Mouse (Mus musculus): ENCODE measurements around the gene Slc11a2.
"Not testable (repeated sequence)": the region's sequence is repeated elsewhere in the genome, so short reads cannot be mapped to it uniquely, and the experiment has no call there.

Gene Slc11a2

DNA sequence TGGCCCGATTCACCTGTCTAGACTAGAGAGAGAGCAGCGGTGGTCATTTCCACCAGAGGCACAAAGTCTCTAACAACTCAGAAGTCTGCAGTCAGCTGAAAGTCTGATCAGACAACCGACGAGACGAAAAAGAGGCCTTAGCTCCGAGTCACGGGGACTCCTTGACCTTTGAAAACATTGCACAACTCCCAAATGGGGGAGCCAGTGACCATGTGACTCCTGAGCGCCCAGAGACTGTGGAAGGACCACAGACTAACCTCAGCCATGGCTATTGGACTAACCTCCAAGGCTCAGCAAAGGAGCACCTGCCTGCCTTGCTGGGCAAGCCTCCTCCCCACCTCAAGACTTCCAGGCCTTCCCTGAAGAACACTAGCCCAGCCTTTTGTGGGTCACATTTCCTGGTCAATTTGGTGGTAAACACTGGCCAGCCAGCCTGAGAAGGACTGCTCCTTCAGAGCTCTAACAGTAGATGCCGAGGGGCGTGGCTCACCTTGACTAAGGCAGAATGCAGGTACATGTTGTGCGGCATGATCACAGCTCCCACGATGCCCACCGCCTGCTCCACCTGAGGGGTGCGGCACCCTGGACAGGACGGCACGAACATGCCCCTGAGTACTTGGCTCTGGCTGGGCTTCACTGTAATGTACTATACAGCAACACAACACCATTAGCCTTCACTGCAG is 21.4 kb downstream of the Slc11a2 start:
- DNase-seq (ENCODE audit: low spot score in 2 of 2): no peak

DNA sequence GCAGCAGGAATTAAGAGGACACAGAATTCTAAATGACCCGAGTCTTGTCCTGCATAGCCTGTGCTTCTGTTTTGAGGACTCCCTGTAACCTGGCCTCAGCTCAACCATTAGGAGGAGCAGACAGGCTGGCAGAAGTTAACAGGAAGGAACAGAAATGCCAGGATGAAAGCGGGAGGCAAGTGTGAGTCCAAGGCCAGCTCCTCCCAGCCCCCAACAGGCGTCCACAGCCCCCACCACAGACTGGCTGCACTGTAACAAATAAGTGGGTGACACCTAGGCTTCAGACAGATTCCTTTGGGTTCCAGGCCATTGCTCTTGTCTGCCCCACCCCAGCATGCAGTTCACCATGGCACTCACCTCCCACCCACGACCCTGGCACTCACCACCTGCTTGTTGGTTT is 22.1 kb downstream of the Slc11a2 start:
- DNase-seq (ENCODE audit: low spot score in 2 of 2): no peak

DNA sequence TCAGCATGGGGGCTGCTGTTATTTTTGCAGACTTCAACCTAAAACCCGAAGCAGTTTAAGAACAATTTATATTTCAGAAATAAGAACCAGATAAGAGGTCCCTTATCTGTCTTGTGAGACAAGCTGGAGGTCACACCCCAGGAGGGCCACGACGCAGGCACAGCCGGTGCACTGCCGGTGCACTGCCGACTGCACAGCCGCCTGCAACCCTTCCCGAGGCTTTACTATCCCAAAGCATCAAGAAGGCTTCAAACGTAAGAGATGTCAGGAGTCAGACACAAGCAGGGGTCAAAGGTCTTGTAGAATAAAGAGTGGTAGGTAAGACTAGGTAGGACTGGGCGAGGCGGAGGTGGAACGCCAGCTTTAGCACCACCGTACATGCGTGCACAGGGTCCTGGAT is 22.5 kb downstream of the Slc11a2 start:
- no peak for DNase-seq (ENCODE audit: low spot score in 2 of 2)

DNA sequence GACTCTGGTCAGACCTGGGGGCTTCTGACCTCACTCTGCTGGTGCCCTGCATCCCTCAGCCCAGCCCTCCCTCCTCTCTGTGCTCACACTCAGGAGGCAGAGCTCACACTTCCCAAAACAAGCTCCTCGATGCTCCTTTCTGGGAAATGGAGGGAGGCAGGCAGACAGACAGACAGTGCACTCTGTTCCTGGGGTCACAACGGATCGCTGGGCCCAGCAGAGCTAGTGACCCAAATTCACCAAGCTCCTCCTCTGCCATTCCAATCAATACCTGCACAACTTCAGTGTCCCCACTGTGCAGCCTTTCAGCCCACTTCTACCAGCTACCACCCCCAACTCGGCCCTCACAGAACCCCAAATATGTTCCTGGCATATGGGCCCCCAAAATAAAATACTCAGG is 23.1 kb downstream of the Slc11a2 start:
- no peak for DNase-seq (ENCODE audit: low spot score in 2 of 2)

DNA sequence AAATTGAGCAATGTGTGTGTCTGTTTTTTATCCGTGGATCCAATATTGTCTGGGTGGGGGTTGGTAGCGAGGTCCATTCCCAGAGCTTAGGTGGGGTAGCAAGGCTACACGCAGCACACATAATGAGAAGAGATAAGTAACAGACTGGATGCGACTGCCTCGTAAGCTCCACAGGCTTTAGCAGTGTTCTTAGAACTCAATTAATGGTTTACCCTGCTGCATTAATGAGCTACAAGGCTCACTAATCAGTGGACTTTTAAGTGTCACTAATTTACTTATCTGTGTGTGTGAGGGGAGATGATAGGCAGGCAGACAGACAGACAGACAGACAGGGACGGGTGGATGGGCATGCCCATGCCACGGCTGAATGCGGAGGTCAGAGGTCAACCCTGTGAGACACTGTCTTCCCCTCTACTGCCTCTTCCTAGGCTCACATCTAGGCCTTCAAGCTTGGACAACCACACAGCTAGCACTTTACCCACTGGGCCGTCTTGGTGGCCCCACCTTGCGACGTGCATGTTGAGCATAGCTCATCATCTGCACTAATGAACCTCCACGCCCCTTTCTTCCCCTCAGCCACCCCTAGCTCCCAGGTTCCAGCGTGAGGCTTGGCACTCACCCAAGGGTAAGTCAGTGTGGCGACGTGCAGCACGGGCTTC is 24.2 kb downstream of the Slc11a2 start:
- DNase-seq (ENCODE audit: low spot score in 2 of 2): no peak

DNA sequence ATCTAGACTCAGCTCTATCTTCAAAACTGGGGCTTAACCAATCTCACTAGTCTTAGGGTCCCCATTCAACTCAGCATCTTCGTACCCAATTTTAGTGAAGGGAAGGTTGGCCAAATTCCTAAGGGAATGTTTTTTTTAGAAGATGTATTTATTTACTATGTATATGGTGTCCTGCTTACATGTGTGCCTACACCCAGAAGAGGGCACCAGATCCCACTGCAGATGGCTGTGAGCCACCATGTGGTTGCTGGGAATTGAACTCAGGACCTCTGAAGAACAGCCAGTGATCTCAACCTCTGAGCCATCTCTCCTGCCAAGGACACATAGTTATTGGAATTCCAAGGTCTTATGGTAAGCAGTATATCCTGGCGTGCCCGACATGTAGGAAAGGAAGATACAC is 29.3 kb downstream of the Slc11a2 start:
- DNase-seq (ENCODE audit: low spot score in 2 of 2): no peak

DNA sequence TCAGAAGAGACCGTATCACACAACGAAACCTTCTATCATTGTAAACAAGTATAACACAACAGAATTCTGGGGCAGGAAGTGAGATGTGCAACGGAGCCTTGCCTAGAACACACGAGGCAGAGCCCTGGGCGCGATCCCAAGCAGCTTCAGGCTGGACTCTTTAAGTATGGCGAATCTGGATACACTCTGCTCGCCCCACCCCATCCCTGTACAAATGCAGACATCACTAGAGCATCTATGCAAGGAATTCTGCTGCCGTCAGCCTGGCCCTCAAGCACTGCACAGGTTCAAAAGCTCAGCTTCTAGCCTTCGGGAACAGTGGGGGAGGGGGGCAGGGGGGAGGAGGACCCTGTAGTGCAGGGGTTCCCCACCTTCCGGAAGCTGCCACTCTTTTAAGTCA is 31.9 kb downstream of the Slc11a2 start:
- no peak for DNase-seq (ENCODE audit: low spot score in 2 of 2)

DNA sequence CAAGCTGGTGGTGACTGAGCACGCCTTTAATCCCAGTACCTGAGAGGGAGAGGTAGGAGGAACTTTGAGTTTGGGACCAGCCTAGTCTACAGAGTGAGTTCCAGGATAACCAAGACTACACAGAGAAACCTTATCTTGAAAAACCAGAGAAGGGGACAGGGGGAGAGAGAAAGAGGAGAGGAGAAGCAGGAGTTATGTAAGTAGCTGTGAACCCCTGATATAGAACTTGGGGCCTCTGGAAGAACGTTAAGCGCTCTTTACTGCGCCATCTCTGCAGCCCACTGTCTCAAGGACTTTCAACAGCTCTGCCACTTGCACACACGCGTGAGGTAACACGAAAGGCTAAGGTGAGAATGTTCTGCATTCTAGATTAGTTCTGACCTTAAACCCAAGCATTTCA is 33.3 kb downstream of the Slc11a2 start:
- no peak for DNase-seq (ENCODE audit: low spot score in 2 of 2)

DNA sequence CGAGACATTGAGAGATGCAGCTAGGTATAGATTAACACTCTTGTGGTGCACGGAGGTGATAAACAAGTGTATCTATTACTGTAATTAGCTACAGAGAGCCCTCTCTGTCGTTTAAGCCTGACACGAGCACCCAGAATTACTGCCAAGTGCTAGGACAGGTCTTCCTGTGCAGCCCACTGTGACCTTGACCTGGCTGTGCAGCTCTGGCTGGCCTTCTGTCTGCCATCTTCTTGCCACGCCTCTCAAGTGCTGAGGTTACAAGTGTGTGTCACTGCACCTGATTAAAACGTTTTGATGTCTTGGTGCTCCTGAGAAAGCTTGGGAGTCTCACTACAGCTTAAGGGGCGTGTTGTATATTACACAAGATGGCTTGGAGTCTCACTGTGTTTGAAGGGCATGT is 33.8 kb downstream of the Slc11a2 start:
- no peak for DNase-seq (ENCODE audit: low spot score in 2 of 2)

DNA sequence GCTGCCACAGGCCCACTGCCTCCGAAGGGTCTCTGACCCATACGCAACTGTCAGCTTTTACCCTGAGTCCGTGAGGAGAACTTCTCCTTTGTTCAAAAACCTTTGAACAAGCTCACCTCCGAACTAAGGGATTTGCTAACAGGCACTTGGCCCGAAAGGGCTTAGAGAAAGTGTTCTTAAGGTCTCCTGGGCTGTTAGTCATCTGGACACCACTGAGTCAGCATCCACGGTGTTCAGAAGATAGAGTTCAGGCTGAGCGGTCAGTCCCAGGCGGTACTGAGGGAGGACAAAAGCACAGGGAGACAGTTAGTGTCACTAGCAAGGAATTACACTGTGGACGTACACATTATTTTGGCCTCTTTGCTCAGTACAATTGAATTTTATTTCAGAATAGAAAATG is 36.0 kb downstream of the Slc11a2 start:
- DNase-seq (ENCODE audit: low spot score in 2 of 2): no peak

DNA sequence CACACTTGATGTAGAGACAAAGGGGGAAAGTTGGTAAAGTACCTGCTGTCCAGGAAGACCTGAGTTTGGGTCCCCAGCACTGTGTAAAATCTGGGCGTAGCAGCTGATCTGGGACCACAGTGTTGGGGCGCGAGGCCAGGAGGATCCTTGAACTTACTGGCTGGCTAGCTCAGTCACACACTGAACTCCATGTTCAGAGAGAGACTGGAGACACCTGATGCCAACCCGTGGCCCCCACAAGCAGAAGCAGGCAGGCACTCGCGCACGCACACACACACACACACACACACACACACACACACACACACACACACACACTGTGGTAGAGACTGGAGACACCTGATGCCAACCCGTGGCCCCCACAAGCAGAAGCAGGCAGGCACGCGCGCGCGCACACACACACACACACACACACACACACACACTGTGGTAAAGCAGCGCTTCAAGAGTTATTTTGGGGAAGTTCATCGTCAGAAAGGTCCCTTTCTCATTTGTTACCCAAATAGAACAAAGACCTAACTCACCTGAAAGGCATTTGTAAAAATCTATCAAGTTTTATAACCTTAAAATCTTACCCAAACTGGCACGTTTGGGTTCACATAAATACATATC is 36.5 kb downstream of the Slc11a2 start:
- DNase-seq (ENCODE audit: low spot score in 2 of 2): no peak

DNA sequence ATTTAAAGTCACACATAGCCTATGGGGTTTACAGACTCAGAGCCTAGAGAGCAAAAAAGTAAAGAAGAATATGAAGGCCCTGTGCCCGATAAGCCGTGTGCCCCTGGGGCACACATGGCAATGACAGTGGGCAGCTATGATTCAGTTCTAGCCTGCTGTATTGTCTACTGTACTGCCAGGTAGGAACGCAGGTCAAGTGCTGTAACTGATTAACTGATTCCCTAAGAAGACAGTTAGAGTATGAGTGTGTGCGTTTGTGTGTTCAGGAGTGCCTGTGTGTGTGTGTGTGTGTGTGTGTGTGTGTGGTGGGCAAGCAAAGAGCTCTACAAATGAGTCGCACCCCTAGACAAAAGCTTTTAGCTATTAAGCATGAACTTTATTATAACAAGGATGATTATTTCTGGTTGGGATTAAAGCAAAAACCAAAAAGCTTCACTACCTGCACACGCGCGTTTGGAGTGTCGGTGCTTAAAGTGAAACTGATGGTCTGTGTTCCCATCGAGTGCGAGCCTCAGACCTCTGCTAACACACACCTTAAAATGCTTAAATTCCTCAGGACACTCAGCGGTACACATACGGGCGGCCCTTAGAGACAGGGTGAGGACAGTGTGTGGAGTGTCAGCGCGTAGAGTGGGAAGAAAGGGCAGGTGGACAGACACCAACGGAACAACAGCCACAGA is 37.2 kb downstream of the Slc11a2 start:
- no peak for DNase-seq (ENCODE audit: low spot score in 2 of 2)

DNA sequence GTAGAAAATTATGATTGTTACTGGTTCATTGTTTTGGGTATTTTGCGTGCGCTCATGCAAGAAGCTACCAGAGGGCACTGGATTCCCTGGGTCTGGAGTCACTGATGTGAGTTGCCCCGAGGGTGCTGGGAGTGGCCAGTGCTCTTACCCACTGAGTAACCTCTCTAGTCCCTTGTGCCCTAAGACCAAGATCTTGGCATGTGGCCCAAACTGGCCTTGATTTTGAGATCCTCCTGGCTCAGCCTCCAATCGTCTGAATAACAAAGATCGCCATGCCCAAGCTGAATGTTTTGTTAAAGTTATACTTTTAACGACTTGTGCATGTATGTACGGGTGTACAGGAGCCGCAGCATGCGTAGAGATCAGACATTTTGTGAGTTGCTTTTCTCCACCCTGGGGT is 39.2 kb downstream of the Slc11a2 start:
- no peak for DNase-seq (ENCODE audit: low spot score in 2 of 2)

DNA sequence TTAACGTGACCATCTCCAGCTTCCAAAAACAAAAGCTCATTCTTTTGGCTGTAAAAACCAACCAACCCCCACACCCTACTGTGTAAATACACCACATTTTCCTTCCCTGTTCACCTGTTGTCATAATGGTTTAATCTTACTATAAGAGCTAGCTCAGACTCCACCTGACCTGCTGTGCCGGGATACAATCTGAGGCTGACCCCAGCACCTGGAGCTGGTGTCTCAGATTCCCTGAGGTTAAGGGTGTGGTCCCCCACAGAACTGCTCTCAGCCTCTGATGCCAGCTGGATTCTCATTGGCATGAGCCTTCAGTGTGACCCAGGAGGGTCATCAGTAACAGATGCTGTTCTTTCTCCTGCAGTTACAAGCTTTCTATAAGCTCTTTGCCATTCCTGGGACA is 44.8 kb downstream of the Slc11a2 start:
- no peak for DNase-seq (ENCODE audit: low spot score in 2 of 2)

DNA sequence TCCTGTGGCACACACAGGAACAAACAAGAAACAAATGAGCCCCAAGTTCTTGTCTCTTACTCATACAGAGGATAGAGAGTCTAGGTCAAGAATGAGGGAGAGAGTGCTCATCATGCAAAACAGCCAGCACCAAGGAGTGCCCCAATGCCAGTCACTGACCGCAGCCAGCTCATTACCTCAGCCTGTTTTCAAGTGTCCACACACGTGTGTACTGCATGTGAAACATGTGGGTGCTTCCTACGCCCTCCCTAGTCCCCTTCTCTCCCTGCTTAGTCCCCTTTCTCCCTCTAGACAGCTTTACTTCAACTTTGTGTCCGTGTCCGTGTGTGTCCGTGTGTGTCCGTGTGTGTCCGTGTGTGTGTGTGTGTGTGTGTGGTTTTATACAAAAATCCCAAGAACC is 45.2 kb downstream of the Slc11a2 start:
- no peak for DNase-seq (ENCODE audit: low spot score in 2 of 2)

DNA sequence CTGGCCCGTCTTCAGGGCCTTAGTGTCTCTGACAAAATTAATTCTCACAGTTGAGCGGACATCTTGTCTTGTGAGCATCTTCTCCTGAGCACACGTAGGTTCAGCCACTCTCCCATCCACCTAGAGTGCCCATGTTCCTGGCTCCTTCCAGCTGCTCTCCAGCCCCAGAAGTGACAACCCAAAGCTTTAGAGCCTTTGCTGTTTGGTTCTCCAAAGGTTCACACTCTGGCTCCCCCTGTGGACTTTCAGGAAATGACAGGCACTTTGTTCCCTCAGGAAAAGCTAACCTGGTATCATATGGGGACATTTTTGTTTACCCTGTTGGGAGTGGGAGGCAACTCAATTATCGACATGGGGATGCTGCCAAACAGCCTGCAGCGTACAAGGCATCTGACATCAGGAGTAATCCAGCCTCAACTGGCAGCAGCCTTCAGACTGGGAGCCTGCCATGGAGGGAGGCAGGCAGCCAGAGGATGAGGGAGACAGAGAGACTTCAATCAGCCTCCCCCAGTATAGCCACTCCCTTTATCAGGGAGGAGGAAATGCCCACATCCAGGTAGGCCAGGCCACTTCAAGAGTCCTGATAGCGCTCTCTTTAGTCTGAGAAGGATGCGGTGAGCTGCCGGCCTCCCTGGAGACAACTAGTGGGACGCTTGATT is 46.9 kb downstream of the Slc11a2 start:
- not testable (repeated sequence) for DNase-seq (ENCODE audit: low spot score in 2 of 2)

DNA sequence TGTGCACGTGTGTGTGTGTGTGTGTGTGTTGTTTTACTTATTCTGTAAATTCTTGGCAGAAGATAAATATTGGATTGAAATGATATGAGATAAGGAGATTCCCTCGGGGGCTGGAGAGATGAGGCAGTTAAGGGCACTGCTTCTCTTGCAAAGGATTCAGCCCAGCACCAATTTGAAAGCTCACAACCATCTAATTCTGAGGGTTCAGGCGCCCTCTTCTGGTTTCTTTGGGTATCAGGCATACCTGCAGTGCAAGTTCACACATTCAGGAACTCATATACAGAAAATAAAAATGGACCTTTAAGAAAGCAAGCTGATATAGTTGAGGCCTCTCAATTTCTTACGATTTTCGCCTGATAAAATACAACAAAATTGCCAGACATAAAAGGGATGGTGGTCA is 49.8 kb downstream of the Slc11a2 start:
- DNase-seq (ENCODE audit: low spot score in 2 of 2): peak; percentile 48 to 60

DNA sequence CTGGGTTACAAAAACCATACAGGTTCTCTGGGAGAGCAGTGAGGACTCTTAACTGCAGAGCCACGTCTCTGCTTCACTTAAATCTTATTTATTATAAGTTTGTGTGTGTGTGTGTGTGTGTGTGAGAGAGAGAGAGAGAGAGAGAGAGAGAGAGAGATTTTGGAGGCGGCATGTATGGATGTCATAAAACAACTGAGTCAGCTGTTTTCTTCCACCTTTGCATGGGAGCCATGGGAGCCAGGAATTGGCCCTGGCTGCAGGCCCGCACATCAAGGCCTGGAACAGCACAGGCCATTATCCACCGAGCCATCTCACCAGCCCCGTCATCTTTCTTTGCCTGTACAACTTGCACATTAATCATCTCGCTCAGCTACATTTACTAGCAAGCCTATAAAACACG is 57.8 kb downstream of the Slc11a2 start:
- no peak for DNase-seq (ENCODE audit: low spot score in 2 of 2)

DNA sequence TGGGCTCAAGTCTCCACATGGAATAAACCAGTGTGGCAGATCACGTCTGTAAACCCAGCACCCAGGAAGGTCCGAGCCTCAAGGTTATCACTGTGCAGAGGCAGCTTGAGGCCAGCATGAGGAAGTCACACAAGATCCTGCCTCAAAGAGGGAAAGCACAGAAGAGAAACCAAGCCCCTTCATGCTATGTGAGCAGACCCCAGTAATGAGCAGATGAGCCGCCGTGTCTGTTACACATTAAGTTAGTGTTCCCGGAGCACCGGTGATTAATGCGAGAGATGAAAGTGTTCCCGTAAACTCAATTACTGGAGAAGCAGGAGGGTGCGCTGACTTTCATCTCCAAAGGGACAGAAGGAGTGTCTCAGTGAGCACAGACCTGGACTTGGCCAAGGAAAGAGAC is 58.9 kb downstream of the Slc11a2 start:
- not testable (repeated sequence) for DNase-seq (ENCODE audit: low spot score in 2 of 2)

DNA sequence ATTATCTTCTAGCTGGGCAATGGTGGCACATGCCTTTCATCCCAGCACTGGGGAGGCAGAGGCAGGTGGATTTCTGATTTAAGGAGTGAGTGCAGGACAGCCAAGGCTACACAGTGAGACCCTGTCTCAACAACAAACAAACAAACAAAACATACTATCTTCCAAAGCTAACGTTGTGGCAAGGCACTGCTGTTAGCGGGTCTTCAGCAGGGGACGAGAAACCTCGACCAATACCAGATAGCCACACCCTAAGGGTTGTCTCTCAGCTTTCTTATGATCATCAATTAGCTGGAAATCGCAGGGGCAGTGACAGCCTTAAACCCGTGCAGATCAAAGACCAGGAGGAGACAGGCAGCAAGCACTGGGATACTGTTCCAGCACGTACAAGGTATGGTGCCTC is 60.6 kb downstream of the Slc11a2 start, which contains the start of gene Higd1c:
Higd1c (plus strand) TSS at position 301 of the 400 bp plus-strand sequence.
- DNase-seq (ENCODE audit: low spot score in 2 of 2): no peak

DNA sequence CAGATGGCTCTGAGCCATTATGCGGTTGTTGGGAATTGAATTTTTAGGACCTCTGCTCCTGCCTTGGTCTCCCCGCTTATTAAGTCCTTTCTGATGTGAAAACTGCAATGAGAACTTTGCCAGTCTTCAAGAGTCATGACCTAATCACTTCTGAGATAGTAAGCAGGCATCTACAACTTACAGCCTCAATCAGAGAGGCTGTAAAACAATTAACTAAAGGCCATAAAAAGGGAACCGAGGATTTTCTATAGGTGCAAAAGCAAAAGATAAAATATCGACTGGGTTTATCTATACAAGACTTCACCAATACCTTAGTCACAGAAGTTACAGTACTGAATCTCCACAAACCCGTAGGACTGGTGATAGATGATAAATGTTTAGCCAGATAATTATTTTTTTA is 69.0 kb downstream of the Slc11a2 start:
- DNase-seq (ENCODE audit: low spot score in 2 of 2): no peak

DNA sequence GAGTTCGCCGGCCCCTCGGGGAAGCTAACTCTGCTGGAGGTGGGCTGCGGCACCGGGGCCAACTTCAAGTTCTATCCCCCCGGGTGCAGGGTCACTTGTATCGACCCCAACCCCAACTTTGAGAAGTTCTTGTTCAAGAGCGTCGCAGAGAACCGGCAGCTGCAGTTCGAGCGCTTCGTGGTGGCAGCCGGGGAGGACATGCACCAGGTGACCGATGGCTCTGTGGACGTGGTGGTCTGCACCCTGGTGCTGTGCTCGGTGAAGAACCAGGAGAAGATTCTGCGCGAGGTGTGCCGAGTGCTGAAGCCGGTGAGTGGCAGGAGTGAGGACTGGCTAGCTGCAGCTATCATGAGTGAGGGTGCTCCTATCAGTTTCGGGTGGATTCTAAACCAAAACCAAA is 71.5 kb downstream of the Slc11a2 start:
- not testable (repeated sequence) for DNase-seq (ENCODE audit: low spot score in 2 of 2)

Measured in frontal cortex, postnatal 25 days (tissue).